Mouse (Mus musculus): ENCODE data around the gene Cobl.

The Cobl gene

DNA sequence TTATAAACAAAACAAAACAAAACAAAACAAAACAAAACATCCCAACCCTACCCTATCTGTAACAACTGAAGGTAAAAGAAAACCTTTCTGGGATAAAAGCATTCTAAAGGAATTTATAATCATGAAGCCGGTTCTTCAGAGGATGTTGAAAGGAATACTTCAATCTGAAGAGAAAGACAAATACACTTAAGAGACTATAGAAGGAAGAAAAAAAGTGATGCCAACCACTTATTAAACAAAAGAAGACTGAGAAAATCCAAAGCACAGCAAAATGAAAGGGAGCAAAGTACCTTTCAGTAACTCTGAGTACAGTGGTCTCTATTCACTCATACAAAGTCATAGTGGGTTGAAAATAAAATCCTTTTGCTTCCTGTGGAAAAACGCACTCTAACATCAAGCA, 256.2 kb downstream of the Cobl start:
- no peak for DNase-seq

DNA sequence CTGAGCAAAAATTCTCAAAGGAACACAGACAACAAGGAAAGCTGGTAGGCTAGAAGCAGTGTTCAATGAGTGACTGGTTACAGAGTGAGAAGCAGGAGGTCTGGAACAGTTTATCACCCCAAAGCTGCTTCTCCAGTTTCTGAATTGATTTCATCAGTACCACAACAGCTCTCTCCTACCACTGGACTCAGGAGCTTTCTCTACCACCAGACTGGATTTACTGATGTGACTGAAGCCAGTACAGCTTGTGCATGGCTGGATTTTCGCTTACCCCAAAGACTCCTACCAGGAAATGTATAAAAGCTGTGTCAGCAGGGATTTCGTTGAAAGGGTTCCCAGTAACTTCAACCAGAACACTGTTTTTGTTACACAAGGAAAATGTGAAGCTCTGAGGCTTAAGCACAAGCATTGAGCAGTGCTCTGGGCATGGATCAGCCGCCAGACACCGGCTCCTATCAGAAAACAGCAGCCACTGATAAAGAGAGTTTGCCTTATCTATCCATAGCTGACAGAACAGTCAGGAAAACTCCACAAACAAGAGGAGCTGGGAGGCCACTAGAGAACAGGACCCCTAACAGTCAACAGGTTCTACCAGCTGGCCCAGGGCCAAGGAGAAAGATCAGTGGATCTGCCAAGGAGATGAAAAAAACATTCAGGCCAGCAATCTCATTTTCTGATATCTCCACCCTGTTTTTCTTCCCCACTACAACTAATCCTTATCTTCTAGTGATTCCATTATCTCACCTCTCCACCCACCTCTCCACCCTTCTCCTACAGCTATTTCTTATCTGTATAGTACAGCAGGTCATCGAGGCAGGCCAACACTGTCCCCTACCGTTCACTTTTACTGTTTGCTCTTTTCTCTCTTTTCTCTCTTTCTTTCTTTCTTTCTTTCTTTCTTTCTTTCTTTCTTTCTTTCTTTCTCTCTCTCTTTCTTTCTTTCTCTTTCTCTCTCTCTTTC, 259.3 kb downstream of the Cobl start:
- DNase-seq = no peak

DNA sequence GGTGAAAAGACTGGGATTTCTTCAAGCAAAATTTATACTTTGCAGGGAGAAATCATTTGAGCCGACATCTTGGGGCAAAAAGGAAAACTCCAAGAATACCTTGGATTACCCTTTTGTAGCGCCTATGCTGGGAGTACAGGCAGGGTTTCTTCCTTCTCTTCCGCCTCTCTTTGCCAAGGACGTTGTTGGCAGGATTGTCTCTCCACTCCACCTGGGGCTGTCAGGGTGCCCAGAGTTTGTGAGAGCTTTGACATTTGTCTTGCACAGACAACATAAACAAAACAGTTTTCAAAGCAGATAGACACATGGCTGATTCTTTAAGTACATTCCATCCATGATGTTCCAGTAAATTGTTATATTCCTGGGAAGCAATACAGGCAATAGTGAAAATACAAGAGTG, 265.3 kb downstream of the Cobl start:
- DNase-seq = no peak

DNA sequence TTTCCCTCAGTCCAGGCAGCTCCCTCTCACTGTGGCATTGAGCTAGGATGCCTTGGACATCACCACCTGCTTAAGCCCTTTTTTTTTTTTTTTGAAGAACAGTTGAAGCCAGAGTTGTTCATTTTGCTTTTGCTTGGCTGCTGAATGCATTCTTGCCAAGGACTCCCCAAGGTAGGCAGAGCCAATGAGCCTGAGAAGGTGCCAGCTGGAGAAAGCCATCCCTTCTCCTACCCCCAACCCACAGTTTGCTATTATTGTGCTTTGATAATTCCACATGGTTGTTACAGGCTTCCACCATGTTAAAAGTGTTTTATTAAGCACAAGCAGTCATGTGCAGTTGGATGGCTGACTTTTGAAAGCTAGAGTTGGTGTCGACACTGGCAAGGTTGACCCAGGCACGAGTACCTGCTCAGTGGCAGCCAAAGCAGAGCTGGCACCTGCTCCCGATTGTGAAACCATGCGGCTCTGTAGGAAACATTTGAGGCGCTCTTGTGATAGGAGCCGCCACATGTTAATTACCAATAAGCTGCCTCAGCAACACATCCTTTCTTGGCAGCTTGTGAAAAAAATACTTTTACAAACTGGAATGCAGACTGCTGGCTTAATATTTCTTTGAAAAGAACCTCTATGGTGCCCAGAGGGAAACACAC, 265.9 kb downstream of the Cobl start:
- DNase-seq = no peak

DNA sequence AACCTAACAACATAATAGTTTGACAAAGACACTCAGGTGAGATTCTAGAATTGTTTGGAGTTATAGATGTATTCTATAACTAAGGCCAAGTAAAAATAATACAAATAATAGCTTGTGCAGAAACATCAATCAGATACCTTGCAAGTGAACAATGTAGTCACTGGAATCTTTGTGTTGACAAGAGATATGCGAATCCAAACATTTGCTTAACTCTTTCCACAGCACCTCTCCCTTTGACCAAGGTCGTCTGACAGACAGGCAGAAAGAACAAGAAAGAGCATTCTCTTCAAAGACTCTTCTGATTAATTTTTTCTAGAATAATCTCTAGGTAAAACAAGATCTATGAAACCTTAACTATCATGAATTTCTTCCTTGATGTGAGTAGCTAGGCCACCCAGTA, 266.7 kb downstream of the Cobl start:
- no peak for DNase-seq

DNA sequence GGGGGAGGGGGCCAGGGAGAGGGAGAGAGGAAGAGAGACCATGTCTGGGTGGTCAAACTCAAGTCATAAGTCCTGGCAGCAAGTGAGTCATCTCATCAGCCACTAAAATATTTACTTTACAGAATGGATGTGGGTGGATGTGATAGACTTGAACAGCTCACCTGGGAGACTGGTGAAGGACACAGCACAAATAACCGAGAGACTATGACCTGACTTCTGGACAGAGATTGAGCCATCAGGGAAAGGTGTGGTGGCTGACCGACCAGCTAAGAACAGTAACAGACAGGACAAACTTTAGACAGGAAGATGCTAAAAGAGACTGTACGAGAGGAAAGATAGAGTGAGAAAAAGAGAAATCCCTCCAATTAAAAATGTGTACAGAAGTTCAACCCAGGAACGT, 267.2 kb downstream of the Cobl start:
- DNase-seq = no peak

DNA sequence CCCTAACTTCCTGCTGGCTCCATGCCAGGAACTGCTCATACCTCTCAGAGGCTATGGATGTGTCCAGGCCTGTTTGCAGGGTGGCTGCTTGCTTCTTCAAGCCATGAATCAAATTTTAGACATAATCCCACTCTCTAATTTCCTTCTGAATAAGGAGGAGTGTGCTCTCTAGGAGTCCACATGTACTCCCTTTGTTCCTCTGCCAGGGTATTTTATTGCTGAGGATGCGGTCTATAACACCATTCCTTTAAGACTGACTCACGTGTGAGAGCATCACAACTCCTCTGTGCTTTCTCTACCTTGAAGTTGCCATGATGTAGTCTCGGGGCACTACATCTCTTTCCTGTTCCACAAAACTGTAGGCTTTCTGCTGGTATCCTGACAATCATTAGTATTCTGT, 269.4 kb downstream of the Cobl start:
- no peak for DNase-seq

DNA sequence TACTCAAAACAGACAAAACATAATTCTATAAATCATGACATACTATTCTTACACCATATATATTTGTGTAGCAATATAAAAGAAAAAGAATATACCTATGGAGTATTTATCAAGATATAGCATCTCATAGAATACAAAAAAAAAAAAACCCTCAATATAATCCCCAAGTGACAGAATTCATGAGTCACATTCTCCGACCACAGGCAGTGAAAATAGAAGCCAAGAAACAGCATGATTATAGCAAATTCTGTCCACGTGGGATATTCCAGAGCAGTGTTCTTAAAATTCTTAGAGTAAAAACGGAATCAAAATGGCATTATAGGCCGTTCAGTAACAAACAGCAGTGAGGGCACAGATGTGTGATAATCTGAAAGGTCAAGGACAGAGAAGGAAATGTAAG, 271.4 kb downstream of the Cobl start:
- DNase-seq = no peak

DNA sequence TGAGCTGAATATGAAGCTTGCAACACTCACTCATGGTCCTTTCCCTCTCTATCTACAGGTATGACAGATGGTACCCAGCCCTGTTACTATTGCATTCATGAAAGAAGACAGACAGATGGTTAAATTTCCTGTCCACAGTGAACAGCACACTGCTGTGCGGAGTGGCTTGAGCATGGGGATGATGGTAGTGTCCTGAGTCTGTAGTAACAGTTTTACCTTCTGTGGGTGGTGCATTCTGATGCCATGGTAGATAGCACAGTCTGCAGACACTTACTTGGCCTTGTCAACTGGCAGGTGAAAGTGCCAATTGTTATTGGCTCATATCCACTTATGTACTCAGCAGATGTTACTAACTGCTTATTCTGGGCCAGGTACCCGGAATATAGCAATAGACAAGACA, 273.4 kb downstream of the Cobl start:
- no peak for DNase-seq

DNA sequence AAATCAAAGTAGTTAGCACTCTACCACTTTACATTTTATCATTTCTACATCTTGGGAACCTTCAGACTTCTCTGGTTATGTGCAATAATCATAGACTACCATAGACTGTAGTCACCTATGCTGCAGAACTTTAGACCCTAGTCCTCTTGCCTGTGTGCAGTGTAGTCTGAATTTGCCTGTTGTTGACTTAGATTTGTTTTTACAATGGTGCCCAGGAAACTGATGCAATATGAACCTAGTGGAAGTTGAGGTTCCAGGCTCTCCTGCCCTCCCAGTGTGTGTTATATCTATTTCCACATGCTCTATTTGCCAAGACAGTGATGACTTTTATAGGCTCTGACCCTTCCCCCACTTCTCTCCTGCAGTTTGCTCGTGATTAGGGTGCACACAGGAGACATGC, 274.3 kb downstream of the Cobl start:
- DNase-seq = no peak
